ENCODE assay signal across 17 mouse cellular contexts in genomic region chr1:132765222-132765621, GRCm38 (mm10). TPM values are rescaled to one million over a fixed set of nuclear protein-coding genes. Genes with fewer than 3 reads are reported as not detected.
DNase-seq lines count a peak whose midpoint lies in the region; ATAC-seq lines count a peak whose summit lies in the region.
"Had no signal": no experiment of that assay in that cellular context is flagged by ENCODE, and none has a peak within 500 bp of the region (broad histone marks: within the 10 kb centered on the region; RNA-seq: fewer than 3 reads in every experiment).

No protein-coding gene starts in this region.

- no peak for DNase-seq in hindbrain, embryonic 10.5 days (ENCODE audit: low spot score)
- no peak for DNase-seq in neural tube, embryonic 11.5 days (ENCODE audit: low spot score)
- DNase-seq in neural tube, embryonic 10.5 days (ENCODE audit: extremely low spot score, low spot score) = no peak
- no peak for DNase-seq in limb, embryonic 10.5 days (ENCODE audit: low spot score)
- no peak for DNase-seq in frontal cortex, postnatal 14 days (ENCODE audit: low spot score in 2 of 2)
- no peak for DNase-seq in B cell, adult 2 months
- DNase-seq: adrenal gland, postnatal 36 days; cerebellum, adult 9-11 months; gastrocnemius, postnatal 14 days; kidney, adult 11 months; kidney, postnatal 25 days; lung, postnatal 14 days; thymus, postnatal 4 days had no signal

- peaks cover 25% of the 10 kb centered on the region for H3K4me1 ChIP-seq in hindbrain, embryonic 10.5 days (replicated peaks)
- peaks cover 11% of the 10 kb centered on the region for H3K4me1 ChIP-seq in hindbrain, embryonic 16.5 days (ENCODE audit: control insufficient read depth, insufficient read depth, low read depth, low read length)
- peaks cover 6% of the 10 kb centered on the region; the same call in 1 of the 2 replicates for H3K4me1 ChIP-seq in neural tube, embryonic 11.5 days (ENCODE audit: control insufficient read depth, insufficient read depth, low read length)
- peaks cover 33% of the 10 kb centered on the region for H3K4me1 ChIP-seq in limb, embryonic 10.5 days
- H3K4me1 ChIP-seq in neural tube, embryonic 14.5 days (ENCODE audit: control insufficient read depth, insufficient read depth, low read length) = peaks cover 12% of the 10 kb centered on the region
- H3K4me1 ChIP-seq: liver, embryonic 12.5 days had no signal

- H3K36me3 ChIP-seq in hindbrain, embryonic 10.5 days = no peaks in the 10 kb centered on the region
- no peaks in the 10 kb centered on the region for H3K36me3 ChIP-seq in hindbrain, embryonic 16.5 days (ENCODE audit: control insufficient read depth, insufficient read depth, low read length)
- no peaks in the 10 kb centered on the region for H3K36me3 ChIP-seq in neural tube, embryonic 11.5 days (ENCODE audit: control insufficient read depth, insufficient read depth, low read length)
- no peaks in the 10 kb centered on the region for H3K36me3 ChIP-seq in limb, embryonic 10.5 days
- H3K36me3 ChIP-seq in neural tube, embryonic 14.5 days (ENCODE audit: control insufficient read depth, insufficient read depth, low read length) = no peaks in the 10 kb centered on the region
- H3K36me3 ChIP-seq: liver, embryonic 12.5 days had no signal

- 80% methylated on average over 10 of the region's 10 CpGs for WGBS in hindbrain, embryonic 10.5 days
- 80% methylated on average over 10 of the region's 10 CpGs for WGBS in hindbrain, embryonic 16.5 days
- WGBS in neural tube, embryonic 11.5 days = 86% methylated on average over 10 of the region's 10 CpGs
- 82% methylated on average over 10 of the region's 10 CpGs for WGBS in limb, embryonic 10.5 days
- WGBS in neural tube, embryonic 14.5 days = 86% methylated on average over 10 of the region's 10 CpGs

- H3K27ac ChIP-seq in hindbrain, embryonic 10.5 days = peak overlapping the region; percentile 8; the same call in 1 of the 2 replicates
- no peak overlapping the region for H3K27ac ChIP-seq in hindbrain, embryonic 16.5 days (ENCODE audit: low read depth, low read length)
- no peak overlapping the region for H3K27ac ChIP-seq in neural tube, embryonic 11.5 days (ENCODE audit: low read depth, low read length)
- H3K27ac ChIP-seq in limb, embryonic 10.5 days = peak overlapping the region; percentile 46; the same call in 1 of the 2 replicates
- H3K27ac ChIP-seq in neural tube, embryonic 14.5 days (ENCODE audit: low read depth, low read length) = peak overlapping the region; percentile 62; the same call in 1 of the 2 replicates
- H3K27ac ChIP-seq: liver, embryonic 12.5 days had no signal

- no peak for ATAC-seq in hindbrain, embryonic 16.5 days
- ATAC-seq in neural tube, embryonic 11.5 days (ENCODE audit: insufficient read depth, low FRiP score, low TSS enrichment) = peak; percentile 35; the same call in 1 of the 2 replicates
- ATAC-seq in neural tube, embryonic 14.5 days (ENCODE audit: low read depth) = peak; percentile 18; the same call in 1 of the 2 replicates
- ATAC-seq: liver, embryonic 12.5 days had no signal

- no peak overlapping the region for H3K4me2 ChIP-seq in hindbrain, embryonic 16.5 days (ENCODE audit: low read length)
- H3K4me2 ChIP-seq in neural tube, embryonic 11.5 days (ENCODE audit: low read depth) = no peak overlapping the region
- H3K4me2 ChIP-seq in neural tube, embryonic 14.5 days (ENCODE audit: low read depth, low read length) = no peak overlapping the region
- H3K4me2 ChIP-seq: liver, embryonic 12.5 days had no signal

- H3K9me3 ChIP-seq in hindbrain, embryonic 10.5 days = no peaks in the 10 kb centered on the region
- H3K9me3 ChIP-seq in hindbrain, embryonic 16.5 days (ENCODE audit: control insufficient read depth, low read length) = no peaks in the 10 kb centered on the region
- H3K9me3 ChIP-seq in neural tube, embryonic 11.5 days (ENCODE audit: control insufficient read depth, low read length) = no peaks in the 10 kb centered on the region
- no peaks in the 10 kb centered on the region for H3K9me3 ChIP-seq in limb, embryonic 10.5 days (replicated peaks)
- no peaks in the 10 kb centered on the region for H3K9me3 ChIP-seq in neural tube, embryonic 14.5 days (ENCODE audit: control insufficient read depth, low read length)
- H3K9me3 ChIP-seq: liver, embryonic 12.5 days had no signal

- H3K9ac ChIP-seq in hindbrain, embryonic 16.5 days (ENCODE audit: low read depth, low read length) = no peak overlapping the region
- H3K9ac ChIP-seq in neural tube, embryonic 11.5 days (ENCODE audit: low read length) = no peak overlapping the region
- H3K9ac ChIP-seq in neural tube, embryonic 14.5 days (replicated peaks; ENCODE audit: low read depth, low read length) = no peak overlapping the region
- H3K9ac ChIP-seq: liver, embryonic 12.5 days had no signal

- H3K4me3 ChIP-seq in hindbrain, embryonic 10.5 days = no peak overlapping the region
- no peak overlapping the region for H3K4me3 ChIP-seq in hindbrain, embryonic 16.5 days (ENCODE audit: low read length)
- no peak overlapping the region for H3K4me3 ChIP-seq in neural tube, embryonic 11.5 days (ENCODE audit: low read depth, low read length)
- H3K4me3 ChIP-seq in limb, embryonic 10.5 days = no peak overlapping the region
- H3K4me3 ChIP-seq in neural tube, embryonic 14.5 days (ENCODE audit: low read depth, low read length) = no peak overlapping the region
- H3K4me3 ChIP-seq: erythroblast, embryonic 14.5 days; liver, embryonic 12.5 days had no signal

- no peaks in the 10 kb centered on the region for H3K27me3 ChIP-seq in hindbrain, embryonic 10.5 days (ENCODE audit: insufficient read depth, poor library complexity, severe bottlenecking)
- H3K27me3 ChIP-seq in hindbrain, embryonic 16.5 days (replicated peaks; ENCODE audit: control insufficient read depth, insufficient read depth, low read length) = no peaks in the 10 kb centered on the region
- no peaks in the 10 kb centered on the region for H3K27me3 ChIP-seq in neural tube, embryonic 11.5 days (ENCODE audit: control insufficient read depth, insufficient read depth, low read length)
- H3K27me3 ChIP-seq in limb, embryonic 10.5 days (ENCODE audit: low read depth, poor library complexity, severe bottlenecking) = peaks cover 45% of the 10 kb centered on the region
- H3K27me3 ChIP-seq in neural tube, embryonic 14.5 days (ENCODE audit: control insufficient read depth, insufficient read depth, low read length) = no peaks in the 10 kb centered on the region

RNA-seq across cellular contexts. Expression of gene Nfasc, which starts 23.6 kb away (rescaled TPM):
- polyA plus RNA-seq in hindbrain, embryonic 10.5 days (2016; fragmentation: Nextera tagmentation; extraction: Ambion mirVana) = 22.9 and 39.2 TPM in 2 replicates
- polyA plus RNA-seq in hindbrain, embryonic 16.5 days (2015; fragmentation: Nextera tagmentation; extraction: Ambion mirVana) = 36.1 and 40.0 TPM in 2 replicates
- polyA plus RNA-seq in neural tube, embryonic 11.5 days (2014; fragmentation: Nextera tagmentation; extraction: Ambion mirVana) = 25.5 and 28.9 TPM in 2 replicates
- 0.98 and 1.4 TPM in 2 replicates for polyA plus RNA-seq in limb, embryonic 10.5 days (2016; fragmentation: Nextera tagmentation; extraction: Ambion mirVana)
- polyA plus RNA-seq in neural tube, embryonic 14.5 days (2014; fragmentation: Nextera tagmentation; extraction: Ambion mirVana) = 40.1 and 44.8 TPM in 2 replicates
- polyA plus RNA-seq: erythroblast, embryonic 14.5 days had no signal

Comparison
In these comparisons a context has a peak if more than half of its experiments do, and no peak if none do; other contexts are left out.
1. H3K27ac ChIP-seq: peak in hindbrain, embryonic 10.5 days (single experiment), limb, embryonic 10.5 days (single experiment) and neural tube, embryonic 14.5 days (single experiment); none in hindbrain, embryonic 16.5 days (single experiment) and neural tube, embryonic 11.5 days (single experiment).
2. RNA of gene Nfasc, which starts 23.6 kb away (polyA plus RNA-seq): 40.1 to 44.8 TPM in neural tube, embryonic 14.5 days, 22.9 to 39.2 TPM in hindbrain, embryonic 10.5 days, 36.1 to 40.0 TPM in hindbrain, embryonic 16.5 days and 25.5 to 28.9 TPM in neural tube, embryonic 11.5 days; 0.98 to 1.4 TPM in limb, embryonic 10.5 days; every median in the first group is over 10 times any median in the second.